Mouse (Mus musculus) heart, embryonic 12.5 days (tissue): ENCODE measurements around the gene Vps13c. TPM values are rescaled to one million over a fixed set of nuclear protein-coding genes. Genes with fewer than 3 reads are reported as not detected.

Experiments used
- ATAC-seq: fragments of 200-750 bp; cut with Nextera tagmentation; 2 replicates; pipeline ENCODE4 v1.8.0; 2017; ENCODE audit warnings: moderate TSS enrichment, moderate library complexity; ENCODE audit not compliant: insufficient number of reproducible peaks, low FRiP score
- H3K27ac ChIP-seq: fragments of 300-500 bp; sonication (generic); 2 replicates; pipeline ENCODE4 v1.5.1; 2016; ENCODE audit warnings: mild to moderate bottlenecking, moderate library complexity; ENCODE audit not compliant: poor library complexity, severe bottlenecking
- H3K27me3 ChIP-seq: fragments of 300-500 bp; sonication (generic); replicated peaks from 2 replicates; pipeline ENCODE4 v1.6.1; 2016; ENCODE audit warnings: mild to moderate bottlenecking, moderate library complexity
- H3K36me3 ChIP-seq: fragments of 300-500 bp; sonication (generic); 2 replicates; pipeline ENCODE4 v1.6.1; 2016; ENCODE audit warnings: mild to moderate bottlenecking, moderate library complexity
- H3K4me1 ChIP-seq: fragments of 300-500 bp; sonication (generic); replicated peaks from 2 replicates; pipeline ENCODE4 v1.6.1; 2016; ENCODE audit warnings: mild to moderate bottlenecking
- H3K4me2 ChIP-seq: fragments of 300-500 bp; sonication (generic); 2 replicates; pipeline ENCODE4 v1.6.1; 2016; ENCODE audit warnings: mild to moderate bottlenecking, moderate library complexity
- H3K4me3 ChIP-seq: fragments of 300-500 bp; sonication (generic); 2 replicates; pipeline ENCODE4 v1.5.1; 2016; ENCODE audit warnings: mild to moderate bottlenecking
- H3K9ac ChIP-seq: fragments of 300-500 bp; sonication (generic); 2 replicates; pipeline ENCODE4 v1.6.1; 2016; ENCODE audit warnings: mild to moderate bottlenecking, moderate library complexity
- H3K9me3 ChIP-seq: fragments of 300-500 bp; sonication (generic); replicated peaks from 2 replicates; pipeline ENCODE4 v1.6.1; 2016; ENCODE audit warnings: mild to moderate bottlenecking, moderate library complexity
- WGBS: fragments of 180-500 bp; shearing (Covaris S2); methylation state at CpG from one replicate; pipeline ENCODE4 v1.1.7; 2016; 5-methylcytosine and 5-hydroxymethylcytosine counted together
- polyA plus RNA-seq: library from polyadenylated mRNA; unstranded; fragments of >200 nt; fragmentation: Nextera tagmentation; extraction: Ambion mirVana; gene quantifications from 2 replicates; pipeline ENCODE4 v1.2.1, GENCODE M21; 2016

The Vps13c gene
- polyA plus RNA-seq, 1 experiment from 2014 or later, result 6.3 TPM

DNA sequence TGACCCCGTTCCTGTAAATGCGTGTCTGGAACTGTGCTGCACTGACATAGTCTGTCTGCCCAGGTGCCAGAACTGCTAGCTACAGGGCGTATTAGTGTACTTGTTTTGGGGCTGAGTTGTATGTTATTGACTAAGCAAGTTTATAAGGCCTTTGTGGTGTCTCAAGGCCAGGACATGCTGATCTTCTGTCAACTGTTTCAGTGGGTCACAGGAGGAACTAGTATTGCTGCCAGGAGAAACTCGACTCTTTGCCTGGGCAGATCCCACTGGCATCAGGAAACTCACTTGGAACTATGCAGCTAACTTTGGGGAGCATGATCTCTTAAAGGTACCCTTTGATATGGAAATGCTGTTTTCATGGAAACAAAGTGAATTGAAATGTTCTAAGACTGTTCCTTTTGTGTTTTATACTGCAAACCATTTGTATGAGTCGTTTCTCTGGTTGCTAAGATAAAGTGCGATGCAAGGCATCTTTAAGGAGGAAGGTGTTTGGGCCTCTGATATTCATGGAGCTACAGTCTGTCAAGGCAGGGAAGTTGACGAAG, 115.3 kb downstream of the Vps13c start:
- Histone ChIP-seq H3K36me3 (peaks cover 65% of the 10 kb centered on the region), H3K9me3 (no peaks in the 10 kb centered on the region), H3K9ac (no peak overlapping the region), H3K4me1 (peaks cover 9% of the 10 kb centered on the region; the same call in 1 of the 2 replicates), H3K27ac (no peak overlapping the region), H3K27me3 (no peaks in the 10 kb centered on the region), H3K4me3 (no peak overlapping the region), H3K4me2 (no peak overlapping the region)
- 85% methylated on average over 7 of the region's 7 CpGs for whole genome bisulfite sequencing
- no peak for ATAC-seq

DNA sequence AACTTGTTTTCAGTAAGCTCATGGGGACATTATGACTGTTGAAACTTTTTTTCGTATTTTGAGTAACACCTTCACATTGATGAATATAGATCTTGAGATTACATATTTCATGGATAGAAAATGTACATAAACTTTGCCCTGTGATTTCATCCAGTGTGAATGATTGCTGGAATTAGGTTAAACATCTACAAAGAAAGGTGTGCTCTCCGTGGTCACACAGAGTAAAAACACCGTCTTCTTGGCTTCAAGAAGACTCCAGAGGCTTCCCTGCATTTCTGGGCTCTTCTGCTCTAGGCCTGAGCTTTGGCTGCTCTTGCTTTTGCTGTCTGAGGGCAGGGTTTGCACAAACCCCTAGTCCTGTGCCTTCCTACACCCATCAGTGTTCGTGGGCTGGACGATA, 121.8 kb downstream of the Vps13c start:
- H3K27me3 ChIP-seq, result no peaks in the 10 kb centered on the region
- no peak for ATAC-seq
- no peak overlapping the region for H3K9ac ChIP-seq
- no peaks in the 10 kb centered on the region for H3K4me1 ChIP-seq
- peaks cover 4% of the 10 kb centered on the region; the same call in 1 of the 2 replicates for H3K9me3 ChIP-seq
- WGBS, result 94% methylated on average over 5 of the region's 5 CpGs
- H3K27ac ChIP-seq, result no peak overlapping the region
- H3K4me2 ChIP-seq, result no peak overlapping the region
- no peak overlapping the region for H3K4me3 ChIP-seq
- peaks cover 53% of the 10 kb centered on the region for H3K36me3 ChIP-seq

DNA sequence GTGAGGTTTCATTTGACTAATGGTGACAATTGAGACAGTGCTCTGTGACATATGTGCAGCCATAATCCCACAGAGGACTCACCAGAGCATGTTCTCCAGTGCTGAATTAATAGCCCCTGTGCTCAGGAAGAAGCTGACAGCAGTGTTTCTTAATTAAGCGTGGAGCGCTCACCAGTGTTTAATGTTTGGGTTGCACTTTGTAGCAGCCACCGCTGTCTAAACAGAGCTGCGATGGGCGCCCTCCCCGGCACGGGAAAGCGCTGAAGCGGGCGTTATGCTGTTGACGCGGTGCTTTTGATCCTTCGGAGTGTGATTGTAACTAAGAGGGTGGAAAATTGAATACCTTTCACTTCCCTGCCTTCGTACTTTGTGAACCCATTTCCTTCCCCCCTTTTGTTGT, 125.7 kb downstream of the Vps13c start:
- Histone ChIP-seq H3K4me1 (no peaks in the 10 kb centered on the region), H3K27ac (no peak overlapping the region), H3K9me3 (peaks cover 4% of the 10 kb centered on the region; the same call in 1 of the 2 replicates), H3K4me2 (no peak overlapping the region), H3K9ac (no peak overlapping the region), H3K4me3 (no peak overlapping the region), H3K36me3 (peaks cover 58% of the 10 kb centered on the region), H3K27me3 (no peaks in the 10 kb centered on the region)
- ATAC-seq, result no peak
- WGBS, result 78% methylated on average over 14 of the region's 14 CpGs

DNA sequence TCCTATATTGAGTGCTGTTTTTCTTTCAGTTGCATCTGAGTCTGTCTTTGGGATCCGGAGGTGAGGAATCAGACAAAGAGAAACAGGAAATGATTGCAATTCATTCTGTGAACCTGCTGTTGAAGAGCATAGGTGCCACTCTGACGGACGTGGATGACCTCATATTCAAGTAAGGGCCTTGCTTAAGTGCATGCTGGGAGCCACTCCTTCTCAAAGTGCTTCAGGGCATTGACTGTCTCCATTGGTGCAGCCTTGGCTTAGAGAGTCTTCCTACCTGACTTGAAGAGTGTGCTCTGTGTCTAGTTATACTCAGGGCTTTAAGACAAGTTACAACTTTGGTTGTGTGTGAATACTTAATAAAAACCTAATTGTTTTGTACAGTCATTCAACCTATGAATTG, 126.8 kb downstream of the Vps13c start:
- Histone ChIP-seq H3K4me3 (no peak overlapping the region), H3K4me1 (no peaks in the 10 kb centered on the region), H3K9me3 (peaks cover 3% of the 10 kb centered on the region; the same call in 1 of the 2 replicates), H3K4me2 (no peak overlapping the region), H3K9ac (no peak overlapping the region), H3K36me3 (peaks cover 57% of the 10 kb centered on the region), H3K27me3 (no peaks in the 10 kb centered on the region), H3K27ac (no peak overlapping the region)
- 78% methylated on average over 3 of the region's 3 CpGs for WGBS
- no peak for ATAC-seq

DNA sequence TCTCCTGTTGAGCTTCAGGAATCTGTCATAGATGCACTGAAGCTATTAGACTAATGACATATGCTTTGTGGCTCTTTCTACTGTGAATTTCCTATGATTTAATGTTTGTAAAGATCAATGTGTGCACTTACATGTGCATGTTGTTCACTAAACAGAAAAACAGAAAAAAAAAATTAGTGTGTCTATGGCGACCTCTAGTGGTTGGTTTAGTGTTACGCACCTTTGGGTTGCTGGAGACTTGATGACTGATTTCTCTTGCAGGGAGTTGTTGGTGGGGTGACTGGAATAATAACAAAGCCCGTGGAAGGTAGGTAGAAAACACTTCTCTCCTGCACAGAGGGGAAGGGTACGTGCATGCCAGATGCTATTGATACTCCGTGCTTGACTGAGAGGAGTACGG, 133.3 kb downstream of the Vps13c start:
- Histone ChIP-seq H3K27me3 (no peaks in the 10 kb centered on the region), H3K4me2 (no peak overlapping the region), H3K27ac (no peak overlapping the region), H3K4me1 (no peaks in the 10 kb centered on the region), H3K4me3 (no peak overlapping the region), H3K9me3 (no peaks in the 10 kb centered on the region), H3K9ac (no peak overlapping the region), H3K36me3 (peaks cover 42% of the 10 kb centered on the region)
- WGBS, result 41% methylated on average over 6 of the region's 6 CpGs
- no peak for ATAC-seq

DNA sequence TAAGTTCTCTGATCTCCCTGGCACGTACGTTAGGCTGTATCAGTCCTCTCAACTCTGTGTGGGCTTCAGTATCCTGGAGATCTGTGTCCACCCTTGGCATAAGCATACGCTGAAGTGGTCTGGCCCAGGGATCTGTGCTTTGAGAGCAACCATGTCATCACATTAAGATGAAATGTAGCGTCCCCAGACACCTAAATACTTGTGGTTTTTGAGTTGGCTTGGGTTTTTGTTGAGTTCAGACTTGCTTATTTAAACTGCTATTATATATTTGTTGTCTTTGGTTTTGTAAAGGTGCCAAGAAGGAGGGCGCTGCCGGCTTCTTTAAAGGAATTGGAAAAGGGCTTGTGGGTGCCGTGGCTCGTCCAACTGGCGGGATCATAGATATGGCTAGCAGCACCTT, 135.3 kb downstream of the Vps13c start:
- Histone ChIP-seq H3K27me3 (no peaks in the 10 kb centered on the region), H3K4me2 (no peak overlapping the region), H3K36me3 (peaks cover 26% of the 10 kb centered on the region), H3K4me1 (no peaks in the 10 kb centered on the region), H3K27ac (no peak overlapping the region), H3K4me3 (no peak overlapping the region), H3K9ac (no peak overlapping the region), H3K9me3 (no peaks in the 10 kb centered on the region)
- 89% methylated on average over 9 of the region's 9 CpGs for WGBS
- no peak for ATAC-seq

DNA sequence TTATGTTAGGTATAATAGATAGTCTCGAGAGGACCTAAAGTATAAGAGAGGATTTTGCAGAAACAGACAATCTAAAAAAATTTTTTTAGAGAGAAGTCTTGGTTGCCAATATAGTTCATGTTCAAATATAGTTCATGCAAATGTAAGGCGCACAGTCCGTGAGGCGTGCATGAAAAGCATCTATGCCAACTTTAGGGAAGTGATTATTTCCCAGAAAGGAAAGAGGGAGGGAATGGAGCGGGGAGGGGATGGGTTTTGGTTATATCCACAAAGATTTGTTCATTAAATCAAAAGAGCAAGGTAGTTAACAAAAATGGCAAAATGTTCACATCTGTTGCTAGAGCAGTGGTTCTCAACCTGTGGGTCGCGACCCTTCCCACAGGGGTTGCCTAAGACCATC, 166.4 kb downstream of the Vps13c start:
- ATAC-seq, result no peak
- no peaks in the 10 kb centered on the region for H3K9me3 ChIP-seq
- no peak overlapping the region for H3K9ac ChIP-seq
- 0 out of 2 replicates have a peak, but pooled peaks cover 3% of the 10 kb centered on the region for H3K4me1 ChIP-seq
- H3K36me3 ChIP-seq, result no peaks in the 10 kb centered on the region
- 91% methylated on average over 7 of the region's 7 CpGs for WGBS
- H3K27me3 ChIP-seq, result no peaks in the 10 kb centered on the region
- no peak overlapping the region for H3K4me3 ChIP-seq
- no peak overlapping the region for H3K4me2 ChIP-seq
- no peak overlapping the region for H3K27ac ChIP-seq

DNA sequence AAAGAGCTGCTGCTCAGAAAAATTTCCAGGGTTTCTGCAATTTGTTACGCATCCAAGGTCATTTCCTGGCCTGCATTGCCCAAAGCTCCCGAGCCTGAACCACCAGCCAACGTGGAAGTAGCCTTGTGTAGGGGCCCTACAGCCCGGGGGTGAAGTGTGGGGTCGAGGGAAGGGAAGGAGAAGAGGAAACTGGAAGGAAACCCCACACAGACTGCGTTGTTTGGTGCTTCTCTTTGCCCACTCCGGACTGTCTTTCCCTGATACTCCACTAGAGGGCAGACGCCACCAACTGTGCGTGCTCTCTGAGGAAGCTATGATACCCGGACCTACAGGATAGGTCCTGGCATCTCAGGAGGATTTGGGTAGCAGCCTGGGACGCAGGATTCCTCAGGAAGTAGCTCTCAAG, 174.8 kb downstream of the Vps13c start:
- Histone ChIP-seq H3K36me3 (no peaks in the 10 kb centered on the region), H3K27ac (no peak overlapping the region), H3K9ac (no peak overlapping the region), H3K4me2 (peak overlapping the region; percentile 18; the same call in 1 of the 2 replicates), H3K4me1 (no peaks in the 10 kb centered on the region), H3K4me3 (no peak overlapping the region), H3K9me3 (no peaks in the 10 kb centered on the region), H3K27me3 (peaks cover 15% of the 10 kb centered on the region; the same call in 1 of the 2 replicates)
- 0 out of 2 replicates have a peak, but pooled peaks have one; percentile 22 for ATAC-seq
- WGBS, result 7% methylated on average over 11 of the region's 11 CpGs

DNA sequence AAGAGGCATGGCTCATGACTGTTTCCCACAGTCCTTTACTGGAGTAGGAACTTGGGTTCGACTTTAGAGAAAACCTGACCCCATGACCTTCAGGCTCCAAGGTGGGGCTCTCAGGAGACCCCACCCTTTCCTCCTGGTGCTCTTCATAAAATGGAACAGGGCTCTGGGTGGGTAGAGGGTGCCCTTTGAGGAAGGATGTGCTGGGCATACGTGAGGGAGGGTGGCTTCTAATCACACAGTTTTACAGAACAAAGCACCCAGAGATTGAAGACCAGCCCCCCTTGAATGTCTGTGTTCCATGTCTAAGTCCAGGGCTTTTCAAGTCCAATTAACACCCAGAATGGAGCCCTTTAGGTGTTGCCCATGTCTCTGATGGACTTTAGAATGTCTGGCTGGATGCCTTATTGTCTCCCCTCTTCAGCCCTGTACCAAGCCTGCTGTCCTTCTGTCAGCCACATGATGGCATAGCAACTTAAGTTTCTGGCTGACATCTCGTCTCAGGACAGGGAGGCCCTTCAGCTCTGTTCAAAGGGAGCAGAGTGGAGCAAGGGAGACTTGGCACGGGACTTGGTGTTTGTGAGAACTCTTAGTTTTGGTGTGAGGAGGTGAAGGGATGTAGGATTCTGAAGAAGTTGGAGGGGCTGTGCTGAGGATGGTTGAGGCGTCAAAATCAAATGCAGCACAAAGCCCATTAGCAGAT, 176.2 kb downstream of the Vps13c start:
- H3K27me3 ChIP-seq, result peaks cover 15% of the 10 kb centered on the region; the same call in 1 of the 2 replicates
- no peaks in the 10 kb centered on the region for H3K36me3 ChIP-seq
- no peaks in the 10 kb centered on the region for H3K4me1 ChIP-seq
- WGBS, result 46% methylated on average over 5 of the region's 5 CpGs
- H3K27ac ChIP-seq, result no peak overlapping the region
- peak; percentile 48; the same call in 1 of the 2 replicates for ATAC-seq
- no peak overlapping the region for H3K4me2 ChIP-seq
- H3K4me3 ChIP-seq, result no peak overlapping the region
- H3K9ac ChIP-seq, result no peak overlapping the region
- H3K9me3 ChIP-seq, result no peaks in the 10 kb centered on the region

DNA sequence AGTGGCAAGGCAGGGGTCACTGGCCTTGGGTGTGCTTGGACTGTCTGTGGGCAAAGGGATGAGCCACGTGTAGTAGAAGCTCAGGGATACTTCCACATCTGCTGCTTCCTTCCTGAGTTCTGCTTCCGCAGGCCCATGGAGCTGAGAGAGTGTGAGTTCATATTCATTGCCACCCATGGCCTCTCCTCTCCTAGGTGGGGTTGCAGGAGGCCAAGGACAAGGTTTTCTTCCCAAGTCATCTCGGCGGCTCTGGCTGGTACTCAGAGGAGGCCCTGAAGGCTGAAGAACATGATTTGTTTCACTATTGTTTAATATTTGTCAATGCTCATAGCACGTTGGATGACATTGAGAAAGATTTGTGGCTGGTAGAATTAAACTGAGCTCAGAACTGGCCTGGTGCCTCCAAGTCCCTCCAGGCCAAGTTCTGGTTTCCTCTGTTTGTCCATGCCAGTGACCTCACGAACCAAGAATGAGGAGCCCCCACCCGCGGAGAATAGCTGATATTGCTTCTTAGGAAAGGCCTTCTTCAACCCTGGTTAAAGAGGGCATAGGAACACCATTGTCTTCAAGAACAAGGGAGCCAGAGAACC, 180.7 kb downstream of the Vps13c start:
- H3K27me3 ChIP-seq, result peaks cover 12% of the 10 kb centered on the region; the same call in 1 of the 2 replicates
- H3K4me1 ChIP-seq, result no peaks in the 10 kb centered on the region
- H3K36me3 ChIP-seq, result no peaks in the 10 kb centered on the region
- H3K27ac ChIP-seq, result no peak overlapping the region
- H3K9me3 ChIP-seq, result no peaks in the 10 kb centered on the region
- H3K9ac ChIP-seq, result no peak overlapping the region
- ATAC-seq, result no peak
- H3K4me3 ChIP-seq, result no peak overlapping the region
- 72% methylated on average over 8 of the region's 8 CpGs for WGBS
- H3K4me2 ChIP-seq, result no peak overlapping the region

DNA sequence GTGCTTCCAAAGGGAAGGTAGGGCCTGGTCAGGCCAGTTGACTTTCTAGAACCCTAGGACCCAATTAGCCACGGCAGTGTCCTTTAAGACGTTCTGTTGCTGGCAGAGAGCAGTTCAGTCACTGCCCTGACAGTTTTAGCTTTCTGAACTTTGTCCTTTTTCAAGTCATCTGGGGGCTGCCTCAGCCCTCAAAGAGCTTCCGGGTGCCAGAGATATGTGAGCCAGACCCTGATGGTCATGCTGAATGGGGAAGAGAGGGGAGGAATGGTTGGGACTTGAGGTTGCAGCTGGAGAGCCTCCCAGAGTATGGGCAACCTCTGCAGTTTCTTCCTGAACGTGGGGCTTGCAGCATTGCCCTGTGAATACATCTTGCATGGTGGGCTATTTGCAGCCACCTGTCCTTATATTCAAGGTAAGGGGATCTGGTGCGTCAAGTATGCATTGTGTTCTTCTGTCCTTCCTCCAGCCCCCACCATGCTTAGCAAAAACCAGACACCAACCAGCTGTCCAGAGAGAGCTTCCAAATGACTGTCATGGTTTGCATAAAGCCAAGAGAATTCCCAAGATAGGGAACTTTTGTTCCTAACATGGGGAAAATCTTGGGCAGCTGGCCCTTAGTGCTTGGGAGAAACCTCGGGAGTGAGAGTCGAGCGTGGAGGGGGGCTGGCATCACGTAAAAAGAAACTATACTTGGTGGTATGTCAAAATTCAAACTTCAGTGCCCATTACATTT, 182.3 kb downstream of the Vps13c start:
- H3K36me3 ChIP-seq, result no peaks in the 10 kb centered on the region
- no peak overlapping the region for H3K27ac ChIP-seq
- H3K9ac ChIP-seq, result no peak overlapping the region
- H3K27me3 ChIP-seq, result 0 out of 2 replicates have a peak, but pooled peaks cover 7% of the 10 kb centered on the region
- WGBS, result 76% methylated on average over 9 of the region's 9 CpGs
- no peak overlapping the region for H3K4me2 ChIP-seq
- H3K9me3 ChIP-seq, result no peaks in the 10 kb centered on the region
- no peak overlapping the region for H3K4me3 ChIP-seq
- no peak for ATAC-seq
- peaks cover 1% of the 10 kb centered on the region for H3K4me1 ChIP-seq
